Mouse (Mus musculus) E14TG2a.4 (cell line): ENCODE measurements around the gene Gm10770.

ENCODE experiments used
- CTCF ChIP-seq: conservative IDR thresholded peaks from 2 replicates; pipeline ENCODE4 v1.5.1; 2014; ENCODE audit warnings: low read length
- NANOG ChIP-seq: IDR thresholded peaks from 2 replicates; pipeline ENCODE4 v1.6.1; 2014; ENCODE audit warnings: borderline replicate concordance, low read length, mixed read lengths
- POU5F1 ChIP-seq: IDR thresholded peaks from 2 replicates; pipeline ENCODE4 v1.6.1; 2014; ENCODE audit warnings: low read length, borderline replicate concordance

DNA sequence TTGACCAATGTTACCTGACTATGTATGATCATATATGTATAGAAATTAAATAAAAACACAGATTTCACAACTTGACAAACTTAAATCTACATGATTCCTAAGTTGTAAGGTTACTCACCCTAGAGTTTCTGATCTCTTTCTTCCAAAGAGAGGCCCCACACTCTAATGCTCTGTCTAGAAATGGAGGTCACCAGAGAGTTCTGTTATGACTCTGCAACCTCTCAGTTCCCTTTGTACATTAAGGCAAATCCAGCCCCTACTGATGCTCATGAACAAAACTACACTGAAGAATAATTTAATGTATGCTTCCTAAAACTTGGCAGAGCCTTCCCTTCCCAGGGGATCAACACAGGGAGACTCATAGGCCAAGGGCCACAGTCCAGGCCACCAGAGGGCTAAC lies 12.8 kb downstream of the Gm10770 start:
- TF ChIP-seq POU5F1 (no peak), CTCF (no peak), NANOG (no peak)
